Mouse (Mus musculus) stomach, postnatal 0 days (tissue): Measurements from ENCODE around the gene Mrpl24.

Experiments
- CTCF ChIP-seq: IDR thresholded peaks from 2 replicates; pipeline ENCODE4 v1.5.1; 2016; ENCODE audit warnings: antibody characterized with exemption, low read depth, mild to moderate bottlenecking, moderate library complexity
- EP300 ChIP-seq: optimal IDR thresholded peaks from 2 replicates; pipeline ENCODE3; 2016; ENCODE audit warnings: antibody characterized with exemption

DNA sequence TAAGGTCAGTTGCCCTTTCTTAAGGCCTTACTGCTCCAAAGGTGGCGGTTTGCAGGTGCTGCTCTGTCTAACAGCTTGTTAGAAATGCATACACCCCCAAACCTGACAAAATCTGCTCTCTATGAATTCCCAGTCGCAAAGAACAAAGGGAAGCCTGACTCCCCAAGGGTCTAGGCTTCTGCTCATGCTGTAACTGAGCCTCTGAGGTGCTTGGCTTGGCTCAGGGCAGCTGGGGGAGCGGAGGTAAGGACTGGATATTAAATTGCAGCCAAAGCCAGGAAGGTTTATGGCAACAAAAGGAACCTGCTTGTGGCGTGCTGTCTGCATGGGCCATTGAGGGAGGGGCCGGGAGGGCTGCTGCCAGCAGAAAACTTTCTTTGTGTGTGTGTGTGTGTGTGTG is 15.5 kb upstream of the Mrpl24 start:
- TF ChIP-seq CTCF (no peak), EP300 (no peak)
